Mouse (Mus musculus) lung, postnatal 10 days (tissue): ENCODE data around the gene Rab8b.
A peak's percentile ranks its signal among the peaks of the same experiment; 100 is the strongest.
"Not testable (repeated sequence)": the region's sequence is repeated elsewhere in the genome, so short reads cannot be mapped to it uniquely, and the experiment has no call there.

ENCODE experiments used
- DNase-seq: peaks from one replicate; pipeline ENCODE4 v3.0.0; 2021

Rab8b gene

GRCm38 (mm10) chr9:66917216-66917891 is 2.1 kb downstream of the Rab8b start:
- DNase-seq: no peak

GRCm38 (mm10) chr9:66915869-66916785 is 3.4 kb downstream of the Rab8b start:
- DNase-seq: no peak

- DNase-seq: peak; percentile 51
These were observed 4.1 kb downstream of the Rab8b start for GRCm38 (mm10) chr9:66915401-66915800.

DNA sequence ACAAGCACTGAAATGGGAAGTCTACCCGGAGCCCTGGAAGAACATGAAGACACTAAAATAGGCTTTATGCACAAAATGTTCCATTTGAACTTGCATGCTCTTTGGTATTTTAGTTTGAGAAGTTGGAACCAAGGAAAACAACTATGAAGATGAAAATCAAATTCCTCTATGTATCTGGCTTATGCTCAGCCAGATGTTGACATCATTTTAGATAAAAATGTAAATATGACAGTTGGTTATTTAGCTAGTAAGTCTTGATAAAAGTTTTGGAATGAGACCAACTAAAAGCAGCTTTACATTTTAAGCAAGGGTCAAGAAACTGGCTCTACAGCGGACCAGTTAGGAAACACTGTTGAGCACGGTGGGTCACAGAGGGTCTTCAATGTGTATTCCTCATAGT is 4.9 kb downstream of the Rab8b start:
- DNase-seq: no peak

GRCm38 (mm10) chr9:66913254-66913934 is 6.1 kb downstream of the Rab8b start:
- not testable (repeated sequence) for DNase-seq

GRCm38 (mm10) chr9:66912304-66912703 is 7.2 kb downstream of the Rab8b start:
- DNase-seq: no peak

GRCm38 (mm10) chr9:66910677-66911076 is 8.8 kb downstream of the Rab8b start:
- no peak for DNase-seq

DNA sequence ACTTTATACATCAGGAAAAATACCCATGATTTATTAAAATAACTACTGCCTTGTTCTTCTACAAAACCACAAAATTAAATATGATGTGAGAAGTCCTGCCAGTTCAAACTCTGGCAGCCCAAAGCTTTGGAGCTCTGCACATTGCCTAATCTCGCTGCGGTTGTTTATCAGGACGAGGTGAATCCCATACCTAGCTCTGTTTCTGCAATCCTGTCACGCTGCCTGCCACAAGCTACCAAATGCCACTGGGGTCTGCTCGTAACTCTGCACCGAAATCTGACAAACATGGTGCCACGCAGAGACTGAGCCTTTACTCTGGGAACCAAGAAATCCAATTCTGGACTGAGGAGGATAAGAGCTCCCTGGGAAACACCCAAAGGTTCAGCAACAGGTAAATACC is 9.6 kb downstream of the Rab8b start:
- DNase-seq: no peak

- DNase-seq: no peak
These were observed 11.6 kb downstream of the Rab8b start for GRCm38 (mm10) chr9:66907746-66908397.

- no peak for DNase-seq
These were observed 12.4 kb downstream of the Rab8b start for GRCm38 (mm10) chr9:66907126-66907525.

GRCm38 (mm10) chr9:66905990-66906389 is 13.5 kb downstream of the Rab8b start:
- DNase-seq: no peak

GRCm38 (mm10) chr9:66899526-66899925 is 20.0 kb downstream of the Rab8b start:
- DNase-seq: no peak

DNA sequence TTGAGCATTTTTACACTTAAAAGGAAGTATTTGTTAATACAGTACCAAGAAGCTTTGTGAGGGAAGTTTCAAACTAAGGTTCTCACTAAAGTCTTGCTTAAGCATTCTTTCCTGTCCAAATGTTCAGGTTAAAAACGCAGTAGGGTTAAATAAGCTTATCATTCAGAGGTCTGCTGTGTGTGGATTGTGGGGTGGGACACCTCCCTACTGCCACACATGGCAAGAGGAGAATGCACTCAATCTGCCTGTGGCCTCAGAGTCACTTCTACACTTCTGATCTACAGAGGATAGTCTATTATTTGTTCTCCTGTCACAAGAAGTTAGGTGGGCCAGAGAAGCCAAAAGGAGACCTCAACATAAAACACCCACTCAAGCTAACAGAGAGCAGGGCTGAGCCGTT is 20.4 kb downstream of the Rab8b start:
- DNase-seq: no peak

DNA sequence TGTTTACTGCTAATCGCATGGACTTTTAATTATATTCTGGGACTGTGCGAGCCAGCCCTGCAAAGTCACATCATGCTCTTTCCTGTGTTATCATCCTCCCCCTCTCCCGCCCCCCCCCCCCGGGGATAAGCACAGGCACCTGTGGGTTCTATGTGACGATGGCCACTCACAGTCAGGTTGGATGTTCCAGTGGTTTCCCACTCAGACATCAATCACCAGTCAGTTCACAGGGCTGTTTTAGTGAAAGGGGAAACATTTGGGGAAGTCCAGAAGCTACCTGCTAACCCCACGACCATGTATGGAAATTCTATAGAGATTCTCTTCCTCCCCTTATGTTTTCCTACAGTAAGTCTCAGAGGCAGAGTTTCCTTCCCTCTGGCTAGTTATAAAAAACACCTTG is 21.6 kb downstream of the Rab8b start:
- DNase-seq: no peak

GRCm38 (mm10) chr9:66896951-66897350 is 22.5 kb downstream of the Rab8b start:
- no peak for DNase-seq

DNA sequence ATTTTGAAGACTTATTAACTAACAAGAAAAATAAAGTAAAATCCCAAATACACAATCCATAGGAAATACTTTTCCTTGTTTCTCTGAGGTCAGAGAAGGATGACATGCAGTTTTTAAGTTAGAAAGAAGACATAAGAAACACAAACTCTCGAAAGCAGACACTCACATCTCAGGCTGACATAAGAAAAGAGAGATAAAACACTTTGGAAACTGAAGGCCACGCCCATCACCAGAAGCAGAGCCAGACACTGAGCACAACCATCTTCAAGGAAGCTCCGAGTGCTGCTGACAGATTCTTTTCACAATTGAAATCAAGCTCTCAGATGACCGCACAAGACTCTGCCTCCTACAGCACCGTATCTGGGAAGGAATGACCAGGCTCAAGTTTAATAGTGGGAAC is 23.5 kb downstream of the Rab8b start:
- no peak for DNase-seq

GRCm38 (mm10) chr9:66895035-66895779 is 24.3 kb downstream of the Rab8b start:
- no peak for DNase-seq

DNA sequence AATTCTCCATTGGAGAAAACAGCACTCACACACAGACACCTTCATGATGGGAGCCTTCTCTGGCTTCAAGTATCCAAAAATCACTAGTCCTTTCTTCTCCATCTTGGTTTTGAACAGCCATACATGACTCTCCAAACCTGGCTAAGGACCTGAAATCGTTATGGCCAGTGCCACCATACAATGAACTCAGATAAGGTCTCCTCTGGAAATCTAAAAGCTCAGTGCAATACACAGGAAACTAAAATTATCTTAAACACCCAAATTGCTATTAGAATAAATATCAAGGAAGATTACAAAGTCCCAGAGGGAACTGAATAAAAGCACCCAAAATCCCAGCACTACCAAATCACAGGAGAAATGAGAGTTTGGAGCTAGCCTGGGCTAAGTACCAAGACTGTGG is 25.1 kb downstream of the Rab8b start:
- no peak for DNase-seq

DNA sequence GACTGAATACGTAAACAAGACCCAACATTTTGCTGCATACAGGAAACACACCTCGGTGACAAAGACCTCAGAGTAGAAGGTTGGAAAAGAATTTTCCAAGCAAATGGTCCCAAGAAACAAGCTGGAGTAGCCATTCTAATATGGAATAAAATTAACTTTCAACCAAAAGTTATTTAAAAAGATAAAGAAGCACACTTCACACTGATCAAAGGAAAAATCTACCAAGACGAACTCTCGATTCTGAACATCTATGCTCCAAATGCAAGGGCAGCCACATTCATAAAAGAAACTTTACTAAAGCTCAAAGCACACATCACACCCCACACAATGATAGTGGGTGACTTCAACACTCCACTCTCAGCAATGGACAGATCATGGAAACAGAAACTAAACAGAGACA is 27.0 kb downstream of the Rab8b start:
- DNase-seq: not testable (repeated sequence)

DNA sequence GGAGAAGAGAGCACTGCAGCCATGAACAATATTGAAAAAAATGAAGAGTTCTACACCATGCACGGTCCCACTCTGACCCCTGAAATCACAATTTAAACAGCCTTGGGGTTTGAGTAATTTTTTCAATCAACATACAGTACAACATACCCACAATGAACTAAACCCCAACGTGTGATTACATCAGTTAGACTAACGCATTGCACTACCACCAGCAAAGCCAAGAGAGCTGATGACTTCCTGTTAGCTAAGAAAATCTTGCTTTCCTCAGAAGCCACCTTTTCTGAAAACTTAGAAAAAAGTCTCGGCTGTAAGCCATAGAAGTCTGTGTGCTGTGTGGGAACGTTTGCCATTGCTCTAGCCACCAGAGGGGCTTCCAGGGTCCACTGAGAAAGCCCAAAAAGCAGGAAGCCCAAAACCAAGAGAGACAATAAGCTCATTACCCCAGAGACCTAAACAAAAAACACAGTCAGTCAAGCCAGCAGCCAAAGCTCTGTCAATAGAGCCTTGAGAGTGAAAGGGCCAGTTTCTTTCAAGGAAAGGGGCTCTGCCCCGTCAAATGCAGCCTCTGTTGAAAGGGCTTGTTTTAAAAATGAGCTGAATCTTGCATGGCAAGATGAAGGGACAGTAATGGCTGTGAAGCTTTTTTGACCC is 31.4 kb downstream of the Rab8b start:
- DNase-seq: no peak

GRCm38 (mm10) chr9:66887301-66887902 is 32.1 kb downstream of the Rab8b start:
- DNase-seq: no peak
